Mouse (Mus musculus): ENCODE data around the gene Myb. TPM values are rescaled to one million over a fixed set of nuclear protein-coding genes. Genes with fewer than 3 reads are reported as not detected.

The Myb gene
- polyA plus RNA-seq (2014; fragmentation: Nextera tagmentation; extraction: Ambion mirVana): 4.0 and 4.1 TPM in 2 replicates

GRCm38 (mm10) chr10:21160537-21161358 lies at the start of gene Myb:
Gene Myb, minus strand, starts transcription at chr10:21160984.
- Histone ChIP-seq H3K4me3 (ENCODE audit: low read depth, low read length) (peak within 1 kb of the TSS; percentile 62), H3K27me3 (ENCODE audit: insufficient read depth, low read length) (peaks cover 42% of the 10 kb centered on the region), H3K9me3 (ENCODE audit: low read depth, low read length) (no peaks in the 10 kb centered on the region), H3K4me2 (peak within 1 kb of the TSS; percentile 99), H3K27ac (ENCODE audit: low read depth) (no peak within 1 kb of the TSS), H3K4me1 (ENCODE audit: insufficient read depth) (0 out of 2 replicates have a peak, but pooled peaks cover 2% of the 10 kb centered on the region), H3K9ac (peak within 1 kb of the TSS; percentile 65), H3K36me3 (ENCODE audit: insufficient read depth) (no peaks in the 10 kb centered on the region)
- ATAC-seq (ENCODE audit: insufficient read depth) (peak; percentile 79), DNase-seq (peak; percentile 87)
- WGBS: under 1% methylated on average over 86 of the region's 86 CpGs
- no peak for TF ChIP-seq CTCF (IDR thresholded peaks at IDR 0.05; ENCODE audit: low read depth)

- no peaks in the 10 kb centered on the region for H3K27me3 ChIP-seq (ENCODE audit: insufficient read depth, low read length)
- no peak overlapping the region for H3K9ac ChIP-seq
- DNase-seq (no peak), ATAC-seq (ENCODE audit: insufficient read depth) (no peak)
- H3K36me3 ChIP-seq (ENCODE audit: insufficient read depth): no peaks in the 10 kb centered on the region
- TF ChIP-seq CTCF (IDR thresholded peaks at IDR 0.05; ENCODE audit: low read depth): no peak
- no peak overlapping the region for H3K4me3 ChIP-seq (ENCODE audit: low read depth, low read length)
- H3K4me1 ChIP-seq (ENCODE audit: insufficient read depth): no peaks in the 10 kb centered on the region
- H3K27ac ChIP-seq (ENCODE audit: low read depth): no peak overlapping the region
- H3K4me2 ChIP-seq: no peak overlapping the region
- WGBS: 59% methylated on average over 1 of the region's 1 CpGs
- no peaks in the 10 kb centered on the region for H3K9me3 ChIP-seq (ENCODE audit: low read depth, low read length)
Measured at GRCm38 (mm10) chr10:21207378-21207777, 46.6 kb upstream of the Myb start.

DNA sequence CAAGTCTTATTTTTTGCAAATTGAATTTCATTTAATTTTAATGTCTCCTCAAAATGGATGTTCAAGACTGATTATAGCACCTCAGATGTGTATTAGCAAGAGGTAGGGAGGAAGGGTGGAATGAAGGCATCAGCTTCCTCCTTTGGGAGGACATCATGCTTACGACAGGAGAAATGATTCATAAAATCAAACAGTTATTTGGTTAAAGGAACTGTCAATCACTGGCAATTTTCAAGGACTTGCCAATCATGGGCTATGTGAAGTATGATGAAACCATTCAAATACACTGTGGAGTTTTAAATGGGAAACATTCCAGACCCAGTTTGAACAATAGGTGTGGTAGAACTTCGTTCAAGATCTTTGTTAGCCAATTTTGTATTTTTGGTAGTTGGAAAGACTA lies 45.4 kb upstream of the Myb start:
- H3K4me2 ChIP-seq: no peak overlapping the region
- no peak for TF ChIP-seq CTCF (IDR thresholded peaks at IDR 0.05; ENCODE audit: low read depth)
- H3K9me3 ChIP-seq (ENCODE audit: low read depth, low read length): no peaks in the 10 kb centered on the region
- no peak for ATAC-seq (ENCODE audit: insufficient read depth)
- no peaks in the 10 kb centered on the region for H3K4me1 ChIP-seq (ENCODE audit: insufficient read depth)
- no peaks in the 10 kb centered on the region for H3K27me3 ChIP-seq (ENCODE audit: insufficient read depth, low read length)
- no peaks in the 10 kb centered on the region for H3K36me3 ChIP-seq (ENCODE audit: insufficient read depth)
- WGBS: 79% methylated on average over 2 of the region's 2 CpGs
- H3K4me3 ChIP-seq (ENCODE audit: low read depth, low read length): no peak overlapping the region
- DNase-seq: no peak
- no peak overlapping the region for H3K27ac ChIP-seq (ENCODE audit: low read depth)
- no peak overlapping the region for H3K9ac ChIP-seq

DNA sequence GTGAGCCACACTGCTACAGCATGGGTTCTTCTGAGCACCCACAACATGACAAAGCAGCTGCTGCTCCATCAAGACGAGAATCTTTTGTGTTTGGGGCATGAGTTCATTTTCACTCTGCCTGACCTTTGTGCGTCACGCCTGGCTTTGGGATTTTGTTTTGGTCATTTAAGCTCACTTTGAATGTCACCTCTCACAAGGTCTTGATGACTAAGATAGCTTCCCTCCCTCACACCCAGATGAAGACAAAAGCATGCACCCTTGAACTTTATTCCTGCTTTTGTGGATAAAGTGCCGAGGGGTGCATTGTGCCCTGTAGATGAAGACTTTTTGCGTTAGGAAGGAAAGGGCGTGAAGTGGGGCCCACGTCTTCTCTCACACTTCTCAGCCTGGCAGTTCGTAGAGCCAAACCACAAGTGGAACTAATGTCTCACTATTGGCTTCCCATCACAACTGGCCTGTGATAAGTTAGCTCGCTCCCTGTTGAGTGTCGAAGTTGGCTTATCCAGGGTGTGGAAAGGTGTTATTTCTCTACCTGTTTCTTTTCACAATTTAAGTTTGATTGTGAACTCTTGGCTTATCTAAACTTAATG lies 43.8 kb upstream of the Myb start:
- H3K9ac ChIP-seq: no peak overlapping the region
- ATAC-seq (ENCODE audit: insufficient read depth) (no peak), DNase-seq (no peak)
- no peak for TF ChIP-seq CTCF (IDR thresholded peaks at IDR 0.05; ENCODE audit: low read depth)
- no peak overlapping the region for H3K4me3 ChIP-seq (ENCODE audit: low read depth, low read length)
- H3K27ac ChIP-seq (ENCODE audit: low read depth): no peak overlapping the region
- H3K9me3 ChIP-seq (ENCODE audit: low read depth, low read length): no peaks in the 10 kb centered on the region; the same call in 1 of the 2 replicates
- H3K27me3 ChIP-seq (ENCODE audit: insufficient read depth, low read length): no peaks in the 10 kb centered on the region
- H3K36me3 ChIP-seq (ENCODE audit: insufficient read depth): no peaks in the 10 kb centered on the region
- no peaks in the 10 kb centered on the region for H3K4me1 ChIP-seq (ENCODE audit: insufficient read depth)
- 77% methylated on average over 10 of the region's 10 CpGs for WGBS
- H3K4me2 ChIP-seq: no peak overlapping the region

GRCm38 (mm10) chr10:21203886-21204285 lies 43.1 kb upstream of the Myb start:
- no peak for TF ChIP-seq CTCF (IDR thresholded peaks at IDR 0.05; ENCODE audit: low read depth)
- Histone ChIP-seq H3K4me1 (ENCODE audit: insufficient read depth) (no peaks in the 10 kb centered on the region), H3K4me3 (ENCODE audit: low read depth, low read length) (no peak overlapping the region), H3K9ac (no peak overlapping the region), H3K9me3 (ENCODE audit: low read depth, low read length) (no peaks in the 10 kb centered on the region; the same call in 1 of the 2 replicates), H3K27ac (ENCODE audit: low read depth) (no peak overlapping the region), H3K4me2 (no peak overlapping the region), H3K36me3 (ENCODE audit: insufficient read depth) (no peaks in the 10 kb centered on the region), H3K27me3 (ENCODE audit: insufficient read depth, low read length) (no peaks in the 10 kb centered on the region)
- no peak for DNase-seq
- 84% methylated on average over 5 of the region's 5 CpGs for WGBS
- no peak for ATAC-seq (ENCODE audit: insufficient read depth)

DNA sequence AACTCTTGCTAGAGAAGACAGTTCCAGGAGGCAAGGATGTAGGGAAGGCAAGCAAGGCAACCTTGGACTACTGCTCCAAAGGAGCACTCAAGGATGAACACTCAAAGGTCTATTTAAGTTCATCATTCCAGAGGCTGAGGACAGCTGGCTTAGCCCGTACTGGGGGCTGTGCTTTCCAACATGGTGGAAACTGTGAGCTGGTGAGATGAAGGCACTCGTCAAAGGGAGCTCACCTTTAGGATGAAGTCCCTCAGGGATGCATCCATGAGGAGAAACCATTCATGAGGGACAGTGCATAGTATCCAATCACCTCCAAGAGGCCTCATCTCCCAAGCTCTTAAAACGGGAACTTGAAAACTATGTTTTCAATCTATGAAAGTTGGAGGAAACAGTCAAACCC lies 42.7 kb upstream of the Myb start:
- no peaks in the 10 kb centered on the region for H3K4me1 ChIP-seq (ENCODE audit: insufficient read depth)
- H3K27ac ChIP-seq (ENCODE audit: low read depth): no peak overlapping the region
- TF ChIP-seq CTCF (IDR thresholded peaks at IDR 0.05; ENCODE audit: low read depth): no peak
- no peaks in the 10 kb centered on the region for H3K27me3 ChIP-seq (ENCODE audit: insufficient read depth, low read length)
- no peak for DNase-seq
- 84% methylated on average over 3 of the region's 3 CpGs for WGBS
- H3K4me2 ChIP-seq: no peak overlapping the region
- ATAC-seq (ENCODE audit: insufficient read depth): no peak
- no peaks in the 10 kb centered on the region; the same call in 1 of the 2 replicates for H3K9me3 ChIP-seq (ENCODE audit: low read depth, low read length)
- no peak overlapping the region for H3K9ac ChIP-seq
- H3K36me3 ChIP-seq (ENCODE audit: insufficient read depth): no peaks in the 10 kb centered on the region
- H3K4me3 ChIP-seq (ENCODE audit: low read depth, low read length): no peak overlapping the region

DNA sequence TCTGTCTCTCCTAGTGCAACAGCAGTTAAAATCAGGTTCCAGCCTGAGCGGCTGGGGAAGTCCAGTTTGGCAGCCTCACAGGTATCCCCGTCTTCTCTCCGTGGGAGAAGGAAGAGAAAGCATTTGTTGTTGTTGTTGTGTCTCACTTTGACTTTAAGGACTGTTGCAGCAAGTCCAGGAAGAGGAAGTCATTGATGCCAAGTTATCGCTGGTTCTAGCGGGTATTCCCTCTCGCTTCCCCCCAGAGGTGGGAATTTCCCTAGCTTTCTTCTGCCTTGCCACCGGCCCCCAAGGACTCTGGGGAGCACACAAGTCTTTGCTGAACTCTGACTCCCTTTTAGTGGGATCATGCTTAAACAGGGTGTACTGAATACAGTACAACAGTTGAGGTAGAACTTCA lies 40.0 kb upstream of the Myb start:
- Histone ChIP-seq H3K4me1 (ENCODE audit: insufficient read depth) (no peaks in the 10 kb centered on the region), H3K36me3 (ENCODE audit: insufficient read depth) (no peaks in the 10 kb centered on the region), H3K4me2 (no peak overlapping the region), H3K9me3 (ENCODE audit: low read depth, low read length) (no peaks in the 10 kb centered on the region; the same call in 1 of the 2 replicates), H3K27ac (ENCODE audit: low read depth) (no peak overlapping the region), H3K9ac (no peak overlapping the region), H3K27me3 (ENCODE audit: insufficient read depth, low read length) (no peaks in the 10 kb centered on the region), H3K4me3 (ENCODE audit: low read depth, low read length) (no peak overlapping the region)
- DNase-seq (no peak), ATAC-seq (ENCODE audit: insufficient read depth) (no peak)
- WGBS: 80% methylated on average over 7 of the region's 7 CpGs
- TF ChIP-seq CTCF (IDR thresholded peaks at IDR 0.05; ENCODE audit: low read depth): no peak
